Mouse (Mus musculus): ENCODE data around the gene Elmod2. TPM values are rescaled to one million over a fixed set of nuclear protein-coding genes. Genes with fewer than 3 reads are reported as not detected.
"Not testable (repeated sequence)": the region's sequence is repeated elsewhere in the genome, so short reads cannot be mapped to it uniquely, and the experiment has no call there.

The Elmod2 gene
- polyA plus RNA-seq, 1 experiment from 2014 or later: 31.0 TPM

DNA sequence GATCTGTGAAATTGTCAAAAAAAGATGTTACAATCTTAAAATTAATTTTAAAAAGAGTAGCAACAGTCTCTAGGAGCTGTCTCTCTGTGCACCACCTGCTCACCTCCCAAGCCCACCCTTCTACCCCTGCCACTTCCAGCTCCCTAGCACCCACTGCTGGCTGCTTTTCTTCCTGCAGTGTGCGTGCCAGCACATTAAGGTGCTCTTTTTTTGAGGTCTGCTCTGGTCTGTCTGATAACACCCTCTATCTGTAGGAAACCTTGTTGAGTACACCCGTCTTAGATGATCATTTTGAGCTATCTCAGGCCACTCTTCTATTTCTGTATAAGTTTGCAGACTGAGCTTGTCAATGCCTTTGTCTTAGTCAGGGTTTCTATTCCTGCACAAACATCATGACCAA, 9.2 kb downstream of the Elmod2 start:
- Histone ChIP-seq H3K4me2 (no peak overlapping the region), H3K9me3 (no peaks in the 10 kb centered on the region), H3K27ac (no peak overlapping the region), H3K36me3 (replicated peaks) (peaks cover 32% of the 10 kb centered on the region; the same call in 1 of the 2 replicates), H3K9ac (no peak overlapping the region), H3K4me1 (no peaks in the 10 kb centered on the region), H3K4me3 (no peak overlapping the region), H3K27me3 (replicated peaks) (no peaks in the 10 kb centered on the region)
- ATAC-seq (replicated peaks): no peak
- WGBS: 81% methylated on average over 2 of the region's 2 CpGs

DNA sequence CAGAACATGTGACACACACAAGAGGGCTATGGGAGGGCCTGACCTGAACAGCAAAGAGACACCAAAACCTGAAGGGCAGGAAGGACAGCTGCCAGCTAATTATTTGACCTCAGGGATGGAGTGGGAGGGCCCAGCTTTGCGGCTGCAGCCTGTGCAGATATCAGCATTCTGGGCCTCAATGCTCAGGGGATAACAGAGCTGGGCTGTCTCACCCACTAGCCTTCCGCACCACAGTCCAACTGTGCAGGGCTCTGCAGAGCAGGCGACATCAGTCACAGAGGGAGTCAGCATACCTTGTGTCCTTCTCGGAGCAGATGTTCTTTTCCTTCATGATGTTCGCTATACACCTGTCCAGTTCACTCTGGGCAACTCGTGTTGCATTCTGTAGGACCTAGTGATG, 9.9 kb downstream of the Elmod2 start:
- Histone ChIP-seq H3K27ac (no peak overlapping the region), H3K4me2 (no peak overlapping the region), H3K4me3 (no peak overlapping the region), H3K4me1 (no peaks in the 10 kb centered on the region), H3K27me3 (replicated peaks) (no peaks in the 10 kb centered on the region), H3K9me3 (no peaks in the 10 kb centered on the region), H3K36me3 (replicated peaks) (peaks cover 34% of the 10 kb centered on the region; the same call in 1 of the 2 replicates), H3K9ac (no peak overlapping the region)
- ATAC-seq (replicated peaks): no peak
- 92% methylated on average over 6 of the region's 6 CpGs for WGBS

DNA sequence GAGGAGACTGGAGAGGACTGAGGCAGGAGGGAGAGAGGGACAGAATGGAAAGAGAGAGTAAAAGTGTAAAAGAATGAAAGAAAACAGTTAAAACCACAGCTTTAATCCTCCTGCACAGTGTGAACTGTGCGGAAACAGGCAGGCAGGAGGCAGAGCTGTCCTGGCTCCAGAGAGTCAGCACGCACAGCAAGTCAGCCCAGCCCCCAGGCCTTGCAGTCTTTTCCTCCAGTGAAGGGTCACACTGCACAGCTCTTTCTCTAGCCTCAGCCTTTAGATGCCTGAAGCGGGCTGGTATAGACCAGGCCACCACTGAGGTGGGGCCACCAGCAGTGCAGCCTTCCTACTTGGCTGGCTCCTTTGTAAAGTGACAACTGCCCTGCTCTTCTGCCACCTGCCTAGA, 11.7 kb downstream of the Elmod2 start:
- Histone ChIP-seq H3K4me2 (no peak overlapping the region), H3K27ac (no peak overlapping the region), H3K9ac (no peak overlapping the region), H3K4me1 (no peaks in the 10 kb centered on the region), H3K27me3 (replicated peaks) (no peaks in the 10 kb centered on the region), H3K9me3 (no peaks in the 10 kb centered on the region), H3K36me3 (replicated peaks) (peaks cover 47% of the 10 kb centered on the region; the same call in 1 of the 2 replicates), H3K4me3 (no peak overlapping the region)
- WGBS: 48% methylated on average over 3 of the region's 3 CpGs
- no peak for ATAC-seq (replicated peaks)

DNA sequence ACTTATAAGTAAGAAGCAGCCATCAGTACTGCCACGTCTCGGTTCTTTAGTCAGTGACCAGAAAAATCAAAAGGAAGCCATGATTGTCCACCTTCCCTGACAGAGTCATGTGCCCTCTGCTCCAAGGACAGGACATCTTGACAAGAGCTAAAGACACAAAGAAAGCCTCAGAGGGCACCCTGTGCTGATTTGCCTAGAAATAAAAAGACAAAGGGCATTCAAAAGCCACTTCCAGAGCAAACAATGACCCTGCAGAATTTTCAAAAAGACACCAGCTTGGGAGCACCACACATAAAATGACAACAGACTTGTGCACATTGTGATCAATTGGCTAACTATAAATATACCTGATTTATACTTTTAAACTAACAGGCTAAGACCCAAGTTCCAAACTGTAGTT, 16.6 kb downstream of the Elmod2 start:
- 86% methylated on average over 2 of the region's 2 CpGs for WGBS
- Histone ChIP-seq H3K4me1 (no peaks in the 10 kb centered on the region), H3K4me2 (no peak overlapping the region), H3K9me3 (no peaks in the 10 kb centered on the region), H3K36me3 (replicated peaks) (peaks cover 37% of the 10 kb centered on the region; the same call in 1 of the 2 replicates), H3K27me3 (replicated peaks) (no peaks in the 10 kb centered on the region), H3K4me3 (no peak overlapping the region), H3K9ac (no peak overlapping the region), H3K27ac (no peak overlapping the region)
- no peak for ATAC-seq (replicated peaks)

DNA sequence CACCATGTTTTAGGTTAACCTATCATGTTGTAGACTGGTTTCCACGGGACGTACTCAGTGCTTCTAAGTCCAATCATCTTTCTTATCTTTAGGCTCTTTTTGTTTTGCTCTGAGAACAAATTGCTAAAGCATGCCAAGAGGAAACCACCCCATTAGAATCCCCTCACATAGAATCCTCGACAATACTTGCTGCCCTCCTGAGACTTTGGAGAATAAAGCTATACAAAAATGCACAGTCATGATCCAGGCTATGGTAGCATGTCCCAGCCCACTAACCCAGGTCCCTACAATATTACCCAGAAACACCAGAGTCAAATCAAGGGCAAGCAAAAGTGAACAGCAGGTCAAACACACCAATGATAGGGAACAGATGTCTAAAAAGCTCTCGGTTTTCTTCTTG, 17.2 kb downstream of the Elmod2 start:
- not testable (repeated sequence) for H3K27me3 ChIP-seq (replicated peaks); H3K4me3 ChIP-seq; H3K4me1 ChIP-seq; ATAC-seq (replicated peaks); H3K9ac ChIP-seq; H3K9me3 ChIP-seq; H3K27ac ChIP-seq; H3K4me2 ChIP-seq
- WGBS: 88% methylated on average over 4 of the region's 4 CpGs
- H3K36me3 ChIP-seq (replicated peaks): peaks cover 32% of the 10 kb centered on the region; the same call in 1 of the 2 replicates

DNA sequence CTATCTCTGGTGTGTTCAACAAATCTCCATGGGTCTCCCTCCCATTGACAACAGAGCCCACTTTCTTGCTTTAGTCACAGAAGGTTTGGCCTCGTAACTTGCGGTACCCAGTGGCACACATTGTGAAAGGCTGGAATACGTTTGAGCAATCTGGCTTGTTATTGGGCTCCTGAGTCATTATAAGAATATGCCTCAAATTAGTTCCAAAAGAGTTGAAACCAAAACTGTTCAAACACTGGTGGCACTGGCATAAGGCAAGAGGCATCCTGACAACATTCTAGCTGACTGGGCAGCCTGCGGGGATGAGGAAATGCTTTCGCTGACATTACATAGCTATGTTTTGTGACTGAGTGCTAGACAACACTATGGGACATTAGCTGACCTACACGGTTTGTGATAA, 22.4 kb downstream of the Elmod2 start:
- Histone ChIP-seq H3K9ac (no peak overlapping the region), H3K27ac (no peak overlapping the region), H3K4me2 (no peak overlapping the region), H3K9me3 (no peaks in the 10 kb centered on the region), H3K4me3 (no peak overlapping the region), H3K4me1 (no peaks in the 10 kb centered on the region), H3K27me3 (replicated peaks) (no peaks in the 10 kb centered on the region), H3K36me3 (replicated peaks) (no peaks in the 10 kb centered on the region)
- WGBS: 91% methylated on average over 6 of the region's 6 CpGs
- ATAC-seq (replicated peaks): no peak

DNA sequence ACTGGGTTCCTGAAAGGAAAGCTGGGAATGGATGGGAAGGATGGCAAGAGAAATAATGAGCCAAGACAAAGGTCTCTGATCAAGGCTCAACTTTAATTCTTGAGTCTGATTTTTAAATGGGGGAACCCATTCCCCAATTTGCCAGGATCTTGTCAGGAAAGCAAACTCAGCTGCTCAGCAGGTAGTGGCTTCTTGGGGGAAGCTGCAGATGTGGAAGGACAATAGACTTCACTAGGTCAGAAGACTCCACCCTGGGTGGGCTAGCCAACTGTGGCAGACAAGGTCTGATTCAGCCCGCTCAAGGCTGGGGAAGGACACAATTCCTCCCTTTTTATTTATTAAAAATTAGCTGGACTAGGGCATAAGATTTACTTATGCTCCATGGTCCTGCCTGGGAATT, 27.3 kb downstream of the Elmod2 start:
- Histone ChIP-seq H3K36me3 (replicated peaks) (no peaks in the 10 kb centered on the region), H3K9me3 (no peaks in the 10 kb centered on the region), H3K4me2 (no peak overlapping the region), H3K27ac (no peak overlapping the region), H3K4me3 (no peak overlapping the region), H3K4me1 (no peaks in the 10 kb centered on the region), H3K9ac (no peak overlapping the region), H3K27me3 (replicated peaks) (no peaks in the 10 kb centered on the region)
- no peak for ATAC-seq (replicated peaks)
- WGBS: 91% methylated on average over 1 of the region's 1 CpGs

DNA sequence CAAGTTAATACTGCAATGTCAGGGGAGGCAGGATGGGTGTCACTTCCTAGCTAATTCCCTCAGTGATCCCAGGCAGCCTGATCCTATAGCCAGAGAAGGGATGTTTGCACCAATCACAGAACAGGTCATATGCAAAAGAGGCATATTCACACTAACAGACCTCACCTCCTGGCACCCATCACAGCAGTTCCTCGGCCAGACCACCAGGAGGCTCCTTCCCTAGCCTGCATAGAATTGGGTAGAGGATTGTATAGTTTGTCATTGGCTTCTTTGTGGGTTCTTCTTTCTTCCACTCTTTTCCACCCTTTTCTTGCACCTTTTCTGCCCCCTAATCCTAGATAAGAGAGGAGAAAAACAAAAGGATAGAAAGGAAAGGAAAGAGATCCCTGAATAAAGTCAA, 32.2 kb downstream of the Elmod2 start:
- Histone ChIP-seq H3K4me2 (no peak overlapping the region), H3K4me1 (no peaks in the 10 kb centered on the region), H3K9me3 (no peaks in the 10 kb centered on the region), H3K9ac (no peak overlapping the region), H3K27me3 (replicated peaks) (no peaks in the 10 kb centered on the region), H3K36me3 (replicated peaks) (no peaks in the 10 kb centered on the region), H3K27ac (no peak overlapping the region), H3K4me3 (no peak overlapping the region)
- no peak for ATAC-seq (replicated peaks)
- WGBS: 50% methylated on average over 1 of the region's 1 CpGs

DNA sequence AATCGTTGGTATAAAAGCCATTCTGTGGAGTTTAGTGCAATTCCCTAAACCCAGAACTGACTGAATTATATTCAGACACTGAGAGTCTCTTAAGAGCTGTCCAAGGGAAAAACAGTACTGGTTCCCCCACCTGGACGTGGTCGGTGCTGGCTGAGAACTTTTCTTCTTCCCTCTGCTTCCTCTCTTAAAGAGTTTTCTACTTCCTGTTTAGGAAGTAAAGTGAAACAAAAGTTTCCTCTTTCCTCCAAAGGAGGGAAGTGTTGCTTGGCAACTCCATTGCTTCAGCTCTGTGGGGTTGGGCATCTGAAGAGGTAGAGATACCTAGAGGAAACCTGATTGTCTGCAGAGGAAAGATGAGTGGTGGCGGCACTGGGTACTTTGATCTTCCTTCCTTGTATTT, 34.9 kb downstream of the Elmod2 start:
- ATAC-seq (replicated peaks): no peak
- Histone ChIP-seq H3K36me3 (replicated peaks) (no peaks in the 10 kb centered on the region), H3K9ac (no peak overlapping the region), H3K4me2 (no peak overlapping the region), H3K4me3 (no peak overlapping the region), H3K4me1 (no peaks in the 10 kb centered on the region), H3K27me3 (replicated peaks) (no peaks in the 10 kb centered on the region), H3K9me3 (no peaks in the 10 kb centered on the region), H3K27ac (no peak overlapping the region)
- 86% methylated on average over 4 of the region's 4 CpGs for WGBS

DNA sequence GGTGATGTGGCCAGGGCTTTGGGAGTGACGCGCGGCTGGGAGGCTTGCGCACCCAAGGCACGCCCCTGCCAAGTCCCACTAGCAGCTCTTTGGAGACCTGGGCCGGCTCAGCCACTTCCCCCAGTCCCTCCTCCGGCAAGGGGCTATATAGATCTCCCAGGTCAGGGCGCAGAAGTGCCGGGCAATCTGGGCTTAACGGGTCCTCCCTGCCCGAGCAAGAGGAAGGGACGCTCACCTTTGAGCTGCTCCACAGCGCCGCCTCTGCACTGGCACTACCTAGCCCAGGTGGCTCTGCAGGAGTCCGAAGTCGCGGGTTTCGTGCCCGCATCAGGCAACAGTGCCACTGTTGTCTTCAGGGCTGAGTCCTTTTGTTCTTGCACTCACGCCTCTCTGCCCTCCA, 42.1 kb downstream of the Elmod2 start, which contains the start of gene Ucp1:
Gene Ucp1 (plus strand): TSS at position 177 of the 400 bp plus-strand sequence.
- H3K9me3 ChIP-seq: no peaks in the 10 kb centered on the region
- H3K9ac ChIP-seq: no peak within 1 kb of the TSS
- H3K27me3 ChIP-seq (replicated peaks): peaks cover 8% of the 10 kb centered on the region; the same call in 1 of the 2 replicates
- H3K4me2 ChIP-seq: peak within 1 kb of the TSS; percentile 52
- peak; percentile 33; the same call in 1 of the 2 replicates for ATAC-seq (replicated peaks)
- peaks cover 6% of the 10 kb centered on the region; the same call in 1 of the 2 replicates for H3K4me1 ChIP-seq
- WGBS: 6% methylated on average over 20 of the region's 20 CpGs
- peak within 1 kb of the TSS; percentile 27 for H3K4me3 ChIP-seq
- no peaks in the 10 kb centered on the region for H3K36me3 ChIP-seq (replicated peaks)
- no peak within 1 kb of the TSS for H3K27ac ChIP-seq

DNA sequence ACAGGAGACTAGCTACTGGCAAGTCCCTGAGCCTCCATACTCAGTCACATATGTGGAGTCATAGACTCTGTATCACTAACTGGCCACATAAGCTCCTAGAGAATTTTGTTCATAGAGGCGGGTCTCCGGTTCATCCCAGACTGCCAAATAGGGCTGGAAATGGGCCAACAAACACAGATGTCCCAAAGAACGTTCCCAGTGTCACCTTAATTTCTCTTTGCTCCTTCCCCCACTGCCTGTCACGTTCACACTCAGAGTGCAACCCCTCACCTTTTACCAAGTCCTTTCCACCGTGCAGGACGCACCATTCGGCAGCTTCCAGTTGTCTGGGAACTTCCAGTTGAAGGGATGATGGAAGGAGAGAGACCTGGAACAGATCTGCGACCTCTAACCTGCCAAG, 46.9 kb downstream of the Elmod2 start:
- H3K27me3 ChIP-seq (replicated peaks): peaks cover 5% of the 10 kb centered on the region; the same call in 1 of the 2 replicates
- no peaks in the 10 kb centered on the region for H3K9me3 ChIP-seq
- H3K9ac ChIP-seq: no peak overlapping the region
- no peaks in the 10 kb centered on the region for H3K36me3 ChIP-seq (replicated peaks)
- H3K4me1 ChIP-seq: peaks cover 6% of the 10 kb centered on the region; the same call in 1 of the 2 replicates
- 83% methylated on average over 8 of the region's 8 CpGs for WGBS
- H3K27ac ChIP-seq: no peak overlapping the region
- H3K4me2 ChIP-seq: no peak overlapping the region
- no peak for ATAC-seq (replicated peaks)
- H3K4me3 ChIP-seq: no peak overlapping the region

DNA sequence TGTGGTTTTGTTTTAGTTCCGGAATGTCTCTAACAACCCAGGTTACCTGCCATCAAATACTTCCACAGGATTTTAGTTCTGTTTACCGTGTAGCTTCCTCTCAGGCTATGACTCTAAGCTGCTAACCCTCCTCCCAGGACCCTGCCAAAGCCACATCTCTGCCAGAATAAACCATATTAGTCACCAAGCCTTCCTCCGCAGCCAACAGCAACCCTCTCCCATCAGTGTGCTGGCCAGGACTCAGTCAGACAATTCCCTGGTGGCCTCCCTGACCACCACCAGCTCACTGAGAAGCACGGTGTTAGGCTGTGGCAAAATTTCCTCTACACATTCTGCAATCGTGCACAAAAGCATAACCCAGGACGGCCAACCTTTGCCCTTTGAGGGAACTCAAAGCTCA, 53.9 kb downstream of the Elmod2 start:
- no peak overlapping the region for H3K27ac ChIP-seq
- WGBS: 87% methylated on average over 6 of the region's 6 CpGs
- H3K27me3 ChIP-seq (replicated peaks): no peaks in the 10 kb centered on the region
- H3K4me1 ChIP-seq: no peaks in the 10 kb centered on the region
- H3K9ac ChIP-seq: no peak overlapping the region
- no peak overlapping the region for H3K4me3 ChIP-seq
- no peak overlapping the region for H3K4me2 ChIP-seq
- H3K9me3 ChIP-seq: no peaks in the 10 kb centered on the region
- ATAC-seq (replicated peaks): no peak
- H3K36me3 ChIP-seq (replicated peaks): peaks cover 3% of the 10 kb centered on the region; the same call in 1 of the 2 replicates

DNA sequence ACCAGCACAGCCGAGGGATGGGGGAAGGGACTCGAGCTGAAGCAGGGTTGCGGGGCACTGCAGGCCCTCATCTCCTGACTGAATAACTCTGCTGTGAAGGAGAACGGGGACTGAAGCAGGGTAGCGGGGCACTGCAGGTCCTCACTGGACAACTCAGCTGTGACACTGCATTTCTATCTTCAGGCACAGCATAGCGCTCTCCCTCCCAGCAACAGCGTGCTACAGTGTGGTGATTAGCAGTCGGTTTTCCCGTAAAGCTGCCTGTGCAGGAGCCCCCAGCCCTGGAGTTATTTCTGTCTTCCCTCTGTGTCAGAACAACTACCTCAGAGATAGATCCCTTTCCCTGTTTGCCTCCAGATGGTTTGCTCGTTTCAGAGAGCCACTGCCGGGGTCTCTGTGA, 57.8 kb downstream of the Elmod2 start:
- H3K4me1 ChIP-seq: no peaks in the 10 kb centered on the region
- ATAC-seq (replicated peaks): no peak
- H3K36me3 ChIP-seq (replicated peaks): peaks cover 21% of the 10 kb centered on the region; the same call in 1 of the 2 replicates
- no peaks in the 10 kb centered on the region for H3K27me3 ChIP-seq (replicated peaks)
- no peak overlapping the region for H3K4me3 ChIP-seq
- no peak overlapping the region for H3K4me2 ChIP-seq
- H3K9me3 ChIP-seq: no peaks in the 10 kb centered on the region
- WGBS: 64% methylated on average over 11 of the region's 11 CpGs
- H3K27ac ChIP-seq: no peak overlapping the region
- H3K9ac ChIP-seq: no peak overlapping the region

Measured in midbrain, embryonic 15.5 days (tissue).